Mouse (Mus musculus): ENCODE measurements around the gene Bbs1. TPM values are rescaled to one million over a fixed set of nuclear protein-coding genes. Genes with fewer than 3 reads are reported as not detected.

The Bbs1 gene
- polyA plus RNA-seq, 1 experiment from 2014 or later = 10.5 TPM

DNA sequence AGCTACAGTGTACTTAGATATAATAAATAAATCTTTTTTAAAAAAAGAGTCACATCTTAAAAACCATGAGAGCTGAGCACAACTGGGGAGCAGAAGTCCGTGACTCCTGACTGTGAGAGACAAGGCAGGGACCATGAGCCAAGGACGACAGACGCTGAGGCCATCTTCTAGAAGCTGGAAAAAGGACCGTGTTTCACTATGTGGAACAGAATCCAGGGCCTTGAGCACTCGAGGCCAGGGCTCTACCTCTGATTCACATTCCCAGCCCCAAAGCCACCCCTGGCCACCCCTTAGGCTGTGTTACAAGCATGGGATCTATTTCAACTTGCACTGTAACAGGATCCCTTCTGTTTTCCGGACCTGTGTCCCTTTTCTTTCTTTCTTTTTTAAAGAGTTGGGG, 13.2 kb upstream of the Bbs1 start:
- 88% methylated on average over 6 of the region's 6 CpGs for WGBS
- H3K36me3 ChIP-seq = peaks cover 96% of the 10 kb centered on the region

DNA sequence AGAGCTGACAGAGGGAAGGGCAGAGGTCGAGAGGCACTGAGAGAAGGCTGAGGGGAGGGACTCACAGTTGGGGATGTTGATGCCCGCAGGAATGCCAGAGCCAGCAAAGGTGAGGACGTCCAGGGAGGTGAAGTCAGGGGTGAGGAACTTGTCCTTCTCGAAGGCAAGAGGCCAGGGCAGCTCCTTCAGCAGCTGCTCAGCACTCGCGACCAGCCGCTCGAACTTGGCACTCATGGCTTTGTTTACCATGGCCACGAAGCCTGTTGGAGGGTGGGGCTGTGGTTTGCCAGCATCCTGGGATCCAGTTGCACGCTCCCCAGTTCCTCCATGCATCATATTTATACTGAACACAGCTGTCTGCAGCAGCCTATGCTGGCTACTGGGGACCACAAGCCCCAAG, 10.4 kb upstream of the Bbs1 start:
- H3K36me3 ChIP-seq = peaks cover 96% of the 10 kb centered on the region
- no peaks in the 10 kb centered on the region for H3K4me1 ChIP-seq
- no peak overlapping the region for H3K27ac ChIP-seq
- no peak overlapping the region for H3K4me2 ChIP-seq (replicated peaks)
- no peak overlapping the region for H3K4me3 ChIP-seq
- H3K27me3 ChIP-seq (replicated peaks) = no peaks in the 10 kb centered on the region
- WGBS = 94% methylated on average over 10 of the region's 10 CpGs
- H3K9ac ChIP-seq = no peak overlapping the region
- no peak for ATAC-seq (ENCODE audit: low FRiP score, low read depth)
- H3K9me3 ChIP-seq = no peaks in the 10 kb centered on the region

More for the DNA sequence above, 13.2 kb upstream of the Bbs1 start:
- Histone ChIP-seq H3K4me1 (no peaks in the 10 kb centered on the region), H3K4me3 (no peak overlapping the region), H3K27me3 (replicated peaks) (no peaks in the 10 kb centered on the region), H3K9ac (no peak overlapping the region), H3K27ac (no peak overlapping the region), H3K9me3 (no peaks in the 10 kb centered on the region), H3K4me2 (replicated peaks) (no peak overlapping the region)
- ATAC-seq (ENCODE audit: low FRiP score, low read depth) = no peak

DNA sequence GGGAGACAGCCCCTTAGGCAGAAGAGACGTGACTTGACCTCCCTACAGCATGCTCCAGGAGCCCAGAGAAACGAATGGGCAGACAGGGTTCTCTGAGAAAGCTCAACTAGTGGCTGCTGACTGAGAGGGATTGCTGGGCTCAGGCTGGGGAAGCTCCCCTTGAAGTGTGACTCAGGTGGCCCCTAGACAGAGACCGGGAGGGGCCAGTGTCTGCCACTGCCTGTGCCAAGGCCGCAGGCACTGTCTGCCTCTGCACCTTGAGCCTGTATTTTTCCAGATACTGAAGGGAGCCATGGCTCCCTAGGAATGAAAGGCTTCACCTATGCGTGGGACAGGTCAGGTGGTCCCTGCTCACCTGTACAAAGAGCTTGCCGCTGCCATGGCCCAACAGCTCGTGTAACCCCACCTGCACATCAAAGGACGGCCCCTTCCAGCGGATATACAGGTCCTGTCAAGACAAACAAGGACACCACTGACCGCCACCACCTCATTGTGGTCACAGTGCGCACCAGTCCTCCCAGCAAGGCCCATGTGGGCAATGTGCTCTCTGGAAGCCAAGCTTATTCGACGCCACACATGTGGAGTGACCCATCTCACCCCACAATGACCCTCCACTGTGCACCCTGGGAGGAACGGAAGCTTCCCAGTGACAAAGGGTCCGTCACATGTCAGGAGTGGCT, 9.6 kb upstream of the Bbs1 start:
- no peak overlapping the region for H3K4me3 ChIP-seq
- H3K36me3 ChIP-seq = peaks cover 93% of the 10 kb centered on the region
- H3K9ac ChIP-seq = no peak overlapping the region
- H3K4me1 ChIP-seq = no peaks in the 10 kb centered on the region
- 94% methylated on average over 15 of the region's 15 CpGs for WGBS
- no peak for ATAC-seq (ENCODE audit: low FRiP score, low read depth)
- H3K9me3 ChIP-seq = no peaks in the 10 kb centered on the region
- no peak overlapping the region for H3K4me2 ChIP-seq (replicated peaks)
- no peaks in the 10 kb centered on the region for H3K27me3 ChIP-seq (replicated peaks)
- no peak overlapping the region for H3K27ac ChIP-seq

DNA sequence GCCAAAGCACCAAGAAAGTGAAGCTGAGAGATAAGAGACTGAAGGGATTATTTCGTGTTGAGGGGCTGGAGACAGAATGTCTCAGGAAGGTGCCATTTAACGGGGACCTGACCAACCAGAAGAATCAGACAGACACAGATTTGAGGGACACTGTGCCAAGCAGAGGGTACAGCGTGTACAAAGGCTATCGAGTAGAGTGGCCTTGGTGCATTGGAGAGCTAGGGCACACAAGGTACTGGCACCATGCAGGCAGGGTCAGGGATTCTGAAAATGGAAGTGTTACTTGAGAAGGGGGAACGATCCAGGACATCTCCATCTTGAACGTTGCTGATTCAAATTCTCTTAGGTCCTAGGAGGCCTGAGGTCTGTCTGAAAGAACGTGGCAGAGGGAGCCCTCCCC, 2.9 kb upstream of the Bbs1 start:
- Histone ChIP-seq H3K9me3 (no peaks in the 10 kb centered on the region), H3K36me3 (peaks cover 60% of the 10 kb centered on the region), H3K9ac (no peak overlapping the region), H3K4me3 (no peak overlapping the region), H3K4me1 (peaks cover 5% of the 10 kb centered on the region), H3K27me3 (replicated peaks) (no peaks in the 10 kb centered on the region), H3K4me2 (replicated peaks) (no peak overlapping the region), H3K27ac (no peak overlapping the region)
- ATAC-seq (ENCODE audit: low FRiP score, low read depth) = no peak
- 93% methylated on average over 7 of the region's 7 CpGs for WGBS

DNA sequence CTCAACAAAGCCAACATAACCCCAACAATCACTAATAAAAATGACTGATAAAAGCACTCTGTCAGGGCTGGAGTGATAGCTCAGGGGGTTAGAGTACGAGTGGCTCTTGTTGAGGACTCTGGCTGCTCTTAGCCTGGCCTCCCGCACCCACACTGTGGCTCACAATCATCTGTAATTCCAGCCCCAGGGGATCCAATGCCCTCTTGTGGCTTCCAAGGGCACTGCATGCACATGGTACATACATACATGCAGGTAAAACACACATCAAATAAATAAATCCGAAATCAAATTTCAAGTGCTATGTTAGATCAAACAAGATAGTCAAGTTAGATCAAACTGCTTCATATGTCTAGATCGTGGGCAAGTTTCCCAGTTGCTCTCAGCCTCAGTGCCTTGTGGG, 1.7 kb upstream of the Bbs1 start:
- ATAC-seq (ENCODE audit: low FRiP score, low read depth) = no peak
- Histone ChIP-seq H3K9ac (no peak overlapping the region), H3K4me1 (peaks cover 5% of the 10 kb centered on the region), H3K27me3 (replicated peaks) (no peaks in the 10 kb centered on the region), H3K27ac (no peak overlapping the region), H3K36me3 (peaks cover 54% of the 10 kb centered on the region), H3K4me3 (no peak overlapping the region), H3K9me3 (no peaks in the 10 kb centered on the region), H3K4me2 (replicated peaks) (no peak overlapping the region)
- 84% methylated on average over 4 of the region's 4 CpGs for WGBS

DNA sequence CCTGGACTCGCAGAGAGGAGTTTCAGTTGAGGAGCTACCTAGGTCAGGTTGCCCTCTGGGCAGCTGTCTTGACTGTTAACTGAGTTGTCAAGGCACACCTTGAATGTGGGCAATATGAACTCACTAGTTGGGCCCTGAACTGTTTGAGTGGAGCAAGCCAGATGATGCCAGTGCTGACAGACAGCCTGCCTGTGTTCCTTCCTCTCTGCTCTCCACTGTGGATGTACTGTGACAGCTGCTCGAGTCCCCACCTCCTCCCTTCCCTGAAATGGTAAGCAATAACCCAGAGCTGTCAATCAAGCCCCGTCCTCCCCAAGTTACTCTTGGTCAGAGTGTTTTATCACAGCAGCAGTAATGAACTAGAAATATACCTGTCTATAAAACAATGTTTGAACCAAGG, 6.5 kb downstream of the Bbs1 start:
- Histone ChIP-seq H3K36me3 (peaks cover 52% of the 10 kb centered on the region), H3K9ac (no peak overlapping the region), H3K27ac (no peak overlapping the region), H3K27me3 (replicated peaks) (no peaks in the 10 kb centered on the region), H3K4me3 (no peak overlapping the region), H3K4me2 (replicated peaks) (no peak overlapping the region), H3K9me3 (no peaks in the 10 kb centered on the region), H3K4me1 (no peaks in the 10 kb centered on the region)
- ATAC-seq (ENCODE audit: low FRiP score, low read depth) = no peak
- 78% methylated on average over 3 of the region's 3 CpGs for whole genome bisulfite sequencing

DNA sequence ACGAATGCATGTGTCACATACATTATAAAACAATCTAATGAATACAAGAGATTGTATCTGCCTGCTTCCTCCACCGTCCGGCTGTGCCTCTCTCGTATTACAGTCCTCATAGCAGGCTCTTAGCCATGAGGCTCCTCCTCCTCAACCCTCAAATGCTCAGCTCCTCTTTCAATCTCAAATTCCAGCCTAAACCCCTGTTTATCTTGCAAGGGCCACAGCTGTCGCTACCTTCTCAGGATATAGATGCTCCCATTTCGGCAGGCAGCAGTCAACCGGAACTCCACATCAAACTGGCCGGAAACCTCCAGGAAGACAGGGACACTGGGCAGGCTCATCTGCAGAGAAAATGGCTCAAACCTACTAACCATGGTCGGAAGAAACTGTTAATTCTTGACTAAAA, 7.5 kb downstream of the Bbs1 start:
- WGBS = 79% methylated on average over 9 of the region's 9 CpGs
- Histone ChIP-seq H3K27me3 (replicated peaks) (no peaks in the 10 kb centered on the region), H3K4me1 (no peaks in the 10 kb centered on the region), H3K4me3 (no peak overlapping the region), H3K9ac (no peak overlapping the region), H3K9me3 (no peaks in the 10 kb centered on the region), H3K4me2 (replicated peaks) (no peak overlapping the region), H3K27ac (no peak overlapping the region), H3K36me3 (peaks cover 52% of the 10 kb centered on the region)
- ATAC-seq (ENCODE audit: low FRiP score, low read depth) = no peak

DNA sequence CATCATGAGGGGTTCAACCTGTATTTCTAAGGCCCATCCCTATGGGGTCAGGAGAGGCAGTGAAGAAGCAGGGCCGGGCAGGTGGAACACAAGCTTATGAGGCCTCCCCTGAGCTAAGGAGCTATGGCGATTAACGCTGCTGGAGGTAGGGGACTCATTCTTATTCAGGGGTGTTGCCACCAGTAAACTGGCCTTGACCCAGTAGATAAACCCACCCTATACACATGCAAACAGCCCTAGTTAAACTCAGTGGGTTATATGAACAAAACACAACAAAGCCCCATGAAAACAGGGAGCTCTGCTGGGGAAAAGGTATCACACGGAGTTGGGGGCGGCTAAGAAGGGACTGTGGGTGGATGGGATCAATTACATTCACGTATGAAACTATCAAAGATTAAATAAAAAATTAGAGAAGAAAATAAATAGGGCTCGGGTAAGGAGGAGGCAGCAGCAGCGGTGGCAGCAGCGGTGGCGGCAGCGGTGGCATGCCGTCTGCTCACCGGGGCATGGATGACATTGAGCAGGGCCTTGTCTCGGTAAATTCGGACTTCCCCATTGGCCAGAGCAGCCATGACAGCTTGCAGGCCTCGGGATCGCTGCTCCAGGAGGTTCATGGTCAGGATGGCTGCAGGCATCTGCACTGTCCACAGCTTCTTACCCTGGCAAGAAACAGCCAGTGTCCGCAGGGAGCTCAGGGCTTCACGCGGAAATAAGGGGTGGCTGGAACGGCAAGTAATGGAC, 9.5 kb downstream of the Bbs1 start:
- Histone ChIP-seq H3K4me2 (replicated peaks) (no peak overlapping the region), H3K27ac (no peak overlapping the region), H3K27me3 (replicated peaks) (no peaks in the 10 kb centered on the region), H3K9ac (no peak overlapping the region), H3K9me3 (no peaks in the 10 kb centered on the region), H3K36me3 (peaks cover 49% of the 10 kb centered on the region), H3K4me3 (no peak overlapping the region), H3K4me1 (no peaks in the 10 kb centered on the region)
- 51% methylated on average over 21 of the region's 21 CpGs for WGBS
- no peak for ATAC-seq (ENCODE audit: low FRiP score, low read depth)

DNA sequence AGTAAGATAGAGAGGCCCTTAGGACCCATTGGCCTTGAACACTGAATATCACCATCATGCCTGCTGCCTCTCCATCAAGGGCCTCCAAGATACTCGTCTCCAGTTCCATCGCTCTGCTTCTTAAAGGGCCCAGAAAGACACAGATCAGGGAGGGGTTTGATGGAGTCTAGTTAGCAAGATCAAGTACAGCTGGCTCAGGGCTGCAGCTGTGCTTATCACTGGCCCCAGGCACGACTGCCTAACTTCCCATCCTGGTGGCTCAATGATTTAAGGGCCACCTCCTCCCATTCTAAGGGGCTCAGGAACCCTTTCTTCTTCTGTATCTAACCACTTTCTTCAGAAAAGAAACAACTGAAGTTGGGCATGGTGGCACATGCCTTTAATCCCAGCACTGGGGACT, 14.6 kb downstream of the Bbs1 start:
- peaks cover 42% of the 10 kb centered on the region for H3K36me3 ChIP-seq
- ATAC-seq (ENCODE audit: low FRiP score, low read depth) = no peak
- 83% methylated on average over 3 of the region's 3 CpGs for WGBS

DNA sequence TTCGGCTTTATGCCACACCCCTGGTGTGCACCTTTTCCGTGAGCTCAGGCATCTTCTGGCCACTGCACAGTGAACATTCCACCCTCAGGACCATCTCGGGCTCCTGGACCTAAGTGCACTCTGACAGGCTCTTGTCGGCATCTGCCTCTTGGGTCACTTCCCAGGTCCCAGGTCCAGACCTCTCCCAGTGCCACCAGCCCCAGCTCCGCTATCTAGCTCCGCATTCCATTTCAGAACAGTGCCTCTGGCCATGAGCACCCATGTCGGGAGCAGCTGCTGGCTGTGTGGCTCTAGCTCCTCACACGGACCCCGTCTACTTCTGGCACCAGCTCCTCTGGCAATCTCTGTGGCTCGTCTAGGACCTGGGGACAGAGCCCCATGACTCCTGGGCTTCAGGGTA, 16.6 kb downstream of the Bbs1 start:
- Histone ChIP-seq H3K4me2 (replicated peaks) (no peak overlapping the region), H3K4me1 (no peaks in the 10 kb centered on the region), H3K27me3 (replicated peaks) (no peaks in the 10 kb centered on the region), H3K27ac (no peak overlapping the region), H3K36me3 (peaks cover 38% of the 10 kb centered on the region), H3K9ac (no peak overlapping the region), H3K4me3 (no peak overlapping the region), H3K9me3 (no peaks in the 10 kb centered on the region)
- ATAC-seq (ENCODE audit: low FRiP score, low read depth) = no peak
- 85% methylated on average over 10 of the region's 10 CpGs for WGBS

More for the DNA sequence above, 14.6 kb downstream of the Bbs1 start:
- H3K4me2 ChIP-seq (replicated peaks) = no peak overlapping the region
- no peaks in the 10 kb centered on the region for H3K27me3 ChIP-seq (replicated peaks)
- H3K27ac ChIP-seq = no peak overlapping the region
- H3K4me1 ChIP-seq = no peaks in the 10 kb centered on the region
- H3K9me3 ChIP-seq = no peaks in the 10 kb centered on the region
- H3K9ac ChIP-seq = no peak overlapping the region
- H3K4me3 ChIP-seq = no peak overlapping the region

DNA sequence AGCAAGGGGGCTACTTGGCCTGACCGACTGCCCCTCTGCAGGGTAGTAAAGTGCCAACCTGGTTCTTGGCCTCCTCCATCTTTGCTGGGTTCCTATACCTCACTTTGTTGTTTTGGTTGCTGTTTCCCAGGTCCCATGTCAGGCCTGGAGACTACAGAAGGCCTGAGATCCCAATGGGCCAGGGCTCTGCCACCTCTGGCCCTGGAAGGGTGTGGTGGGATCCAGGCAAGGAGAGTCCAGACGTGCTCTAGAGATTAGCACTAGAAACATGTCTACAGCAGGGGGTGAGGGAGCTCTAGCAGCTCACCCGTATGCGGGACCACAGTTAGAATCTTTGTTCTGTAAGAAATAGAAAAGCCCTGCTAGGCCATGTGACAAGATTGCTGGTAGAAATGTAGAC, 22.5 kb downstream of the Bbs1 start:
- no peak for ATAC-seq (ENCODE audit: low FRiP score, low read depth)
- Histone ChIP-seq H3K27me3 (replicated peaks) (no peaks in the 10 kb centered on the region), H3K4me2 (replicated peaks) (no peak overlapping the region), H3K4me3 (no peak overlapping the region), H3K4me1 (peaks cover 12% of the 10 kb centered on the region; the same call in 1 of the 2 replicates), H3K36me3 (peaks cover 4% of the 10 kb centered on the region; the same call in 1 of the 2 replicates), H3K9ac (no peak overlapping the region), H3K27ac (no peak overlapping the region), H3K9me3 (no peaks in the 10 kb centered on the region)
- 83% methylated on average over 4 of the region's 4 CpGs for WGBS

DNA sequence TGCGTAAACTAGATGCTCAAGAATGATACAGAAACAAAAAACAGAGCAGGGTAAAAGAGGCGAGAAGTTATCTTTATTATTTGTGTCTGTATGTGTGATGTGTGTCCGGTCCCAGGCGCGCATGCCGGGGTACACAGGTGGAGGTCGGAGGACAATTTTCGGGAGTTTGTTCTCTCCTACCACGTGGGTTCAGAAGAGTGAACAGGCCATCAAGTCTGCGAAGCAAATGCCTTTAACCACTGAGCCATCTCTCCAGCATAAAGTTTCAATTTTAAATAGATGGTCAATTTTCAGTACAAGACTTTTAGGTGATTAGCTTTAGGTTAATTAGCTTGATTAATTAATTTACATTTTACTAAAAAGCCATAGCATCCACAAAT, 27.1 kb downstream of the Bbs1 start:
- no peak overlapping the region for H3K27ac ChIP-seq
- WGBS = 72% methylated on average over 10 of the region's 10 CpGs
- no peak for ATAC-seq (ENCODE audit: low FRiP score, low read depth)
- peak overlapping the region; percentile 69 for H3K9ac ChIP-seq
- H3K9me3 ChIP-seq = no peaks in the 10 kb centered on the region
- peaks cover 4% of the 10 kb centered on the region; the same call in 1 of the 2 replicates for H3K36me3 ChIP-seq
- peak overlapping the region; percentile 68 for H3K4me3 ChIP-seq
- peak overlapping the region; percentile 63 for H3K4me2 ChIP-seq (replicated peaks)
- no peaks in the 10 kb centered on the region for H3K27me3 ChIP-seq (replicated peaks)
- peaks cover 21% of the 10 kb centered on the region for H3K4me1 ChIP-seq
